Mouse (Mus musculus): ENCODE results near the gene Nat8f3.
"Not testable (repeated sequence)": the region's sequence is repeated elsewhere in the genome, so short reads cannot be mapped to it uniquely, and the experiment has no call there.

Nat8f3 gene

DNA sequence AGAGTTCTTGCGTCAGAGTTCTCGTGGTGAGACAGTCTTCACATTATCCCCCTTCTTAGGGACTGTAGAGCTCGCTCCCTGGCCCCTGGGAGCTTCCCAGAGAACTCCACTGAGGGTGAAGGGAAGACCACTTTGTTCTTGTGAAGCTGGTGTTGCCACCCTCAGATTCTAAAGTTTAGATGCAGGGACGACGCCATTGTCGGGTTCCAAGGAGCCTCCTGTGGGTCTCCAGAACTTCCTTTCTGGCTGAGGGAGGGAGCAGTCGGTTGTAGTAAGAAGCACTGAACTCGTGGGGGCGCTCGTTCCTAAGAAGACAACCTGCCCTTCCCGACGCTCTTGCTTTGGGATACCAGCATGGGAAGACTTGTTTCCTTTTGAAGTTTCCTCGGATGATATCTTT, at the start of gene Nat8f3:
Nat8f3 (minus strand) TSS at position 223 of the 400 bp plus-strand sequence.
- peak; percentile 6 for DNase-seq (ENCODE audit: low read depth, low spot score)

DNA sequence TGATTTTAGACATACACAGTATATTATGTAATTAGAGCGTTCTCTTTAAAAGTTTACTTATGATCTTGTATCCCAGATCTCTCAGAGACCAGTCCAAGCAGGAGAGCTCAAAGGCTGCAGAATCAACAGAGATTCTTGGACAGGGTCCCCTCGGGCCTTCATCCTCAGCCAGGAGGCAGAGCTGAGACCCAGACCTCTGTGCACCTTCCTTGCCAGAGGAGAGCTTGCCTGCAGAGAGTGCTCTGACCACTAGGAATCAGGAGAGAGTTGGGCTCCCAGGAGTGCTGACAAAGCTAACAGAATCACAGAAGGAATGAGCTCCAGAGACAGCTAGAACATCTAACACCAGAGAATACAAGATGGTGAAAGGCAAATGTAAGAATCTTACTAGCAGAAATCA, 47.8 kb upstream of the Nat8f3 start:
- no peak for DNase-seq (ENCODE audit: low read depth, low spot score)

DNA sequence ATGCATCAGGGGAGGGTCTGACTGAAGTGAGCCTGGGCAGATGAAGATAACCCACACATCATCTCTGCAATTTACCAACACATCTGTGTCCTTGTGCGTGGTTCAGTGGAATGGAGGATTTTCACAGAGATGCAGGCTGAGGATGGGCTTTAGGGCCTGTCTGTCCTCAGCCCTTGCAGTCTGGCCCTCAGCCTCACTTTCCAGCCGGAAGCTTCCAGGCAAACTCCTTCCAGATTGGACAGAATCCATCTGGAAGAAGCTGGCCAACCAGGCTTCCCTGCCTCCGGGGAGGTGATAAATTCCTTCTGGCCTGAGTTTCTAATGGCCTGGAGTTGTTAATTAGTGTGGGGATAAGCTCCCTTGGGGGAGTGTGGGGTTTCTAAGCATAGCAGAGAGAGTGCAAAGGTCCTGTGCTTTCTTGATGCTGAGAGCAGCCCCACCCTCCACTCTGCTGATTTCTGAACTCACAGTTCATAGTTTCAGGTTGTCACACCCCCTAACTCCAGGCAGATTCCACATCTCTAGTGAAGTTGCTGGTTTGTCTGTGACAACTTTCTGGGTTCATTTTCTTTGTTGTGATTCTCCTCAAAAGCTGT, 45.5 kb upstream of the Nat8f3 start:
- not testable (repeated sequence) for DNase-seq (ENCODE audit: low read depth, low spot score)

DNA sequence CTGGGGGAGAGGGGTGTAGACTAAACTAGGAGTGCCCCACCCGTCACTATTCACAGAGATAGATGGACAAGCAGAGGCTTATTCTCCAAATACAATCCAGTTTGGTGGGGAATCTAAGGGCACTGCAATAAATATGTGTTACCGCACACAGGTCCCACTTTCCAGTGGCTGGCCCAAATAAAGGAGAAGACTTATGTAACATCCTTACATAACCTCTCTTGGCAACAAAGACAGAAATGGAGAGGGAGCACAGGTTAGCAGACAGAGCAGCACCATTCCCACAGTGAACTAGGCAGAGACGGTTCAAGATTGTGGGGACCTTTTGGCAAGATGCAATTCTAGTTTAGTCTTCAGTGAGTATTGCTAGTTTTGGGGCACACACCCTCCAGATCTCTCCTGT, 45.0 kb upstream of the Nat8f3 start:
- DNase-seq (ENCODE audit: low read depth, low spot score), result not testable (repeated sequence)

DNA sequence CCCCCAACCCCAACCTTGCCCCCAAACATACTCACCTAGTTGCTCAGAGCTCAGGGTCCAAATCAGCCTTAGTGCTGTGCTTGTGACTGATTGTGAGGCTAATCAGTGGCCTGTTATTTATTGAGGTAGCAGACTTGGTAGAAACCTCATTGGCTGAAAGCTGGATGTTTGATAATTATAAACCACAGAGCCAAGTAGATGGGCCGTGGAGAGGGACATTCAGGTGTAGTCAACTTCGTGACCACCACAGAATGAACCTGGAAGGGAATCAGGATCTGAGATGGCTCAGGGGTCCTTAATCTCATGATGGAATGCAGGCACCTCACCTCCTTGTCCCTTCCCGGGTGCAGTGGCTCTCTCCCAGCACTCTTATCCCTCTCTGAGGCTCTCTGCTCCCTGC, 44.2 kb upstream of the Nat8f3 start:
- DNase-seq (ENCODE audit: low read depth, low spot score), result not testable (repeated sequence)

DNA sequence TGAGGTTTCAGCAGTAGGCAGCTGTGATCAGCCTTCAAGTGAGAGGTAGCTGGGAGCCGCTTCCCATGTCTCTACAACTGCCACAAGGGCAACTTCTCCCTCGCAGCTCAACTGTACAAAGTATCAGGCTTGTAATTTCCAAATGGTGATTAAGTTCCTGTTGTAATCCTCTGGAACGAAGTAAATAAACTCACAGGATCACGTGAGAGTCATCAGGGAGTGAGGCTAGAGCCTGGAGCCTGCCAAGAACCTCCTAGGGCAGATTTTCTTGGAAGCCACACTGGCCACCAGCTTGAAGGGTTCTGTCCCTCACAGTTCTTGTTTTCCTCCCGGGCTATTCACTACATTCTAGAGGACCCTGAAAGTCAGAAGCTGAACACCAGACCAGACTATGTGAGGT, 37.6 kb upstream of the Nat8f3 start:
- DNase-seq (ENCODE audit: low read depth, low spot score), result not testable (repeated sequence)

DNA sequence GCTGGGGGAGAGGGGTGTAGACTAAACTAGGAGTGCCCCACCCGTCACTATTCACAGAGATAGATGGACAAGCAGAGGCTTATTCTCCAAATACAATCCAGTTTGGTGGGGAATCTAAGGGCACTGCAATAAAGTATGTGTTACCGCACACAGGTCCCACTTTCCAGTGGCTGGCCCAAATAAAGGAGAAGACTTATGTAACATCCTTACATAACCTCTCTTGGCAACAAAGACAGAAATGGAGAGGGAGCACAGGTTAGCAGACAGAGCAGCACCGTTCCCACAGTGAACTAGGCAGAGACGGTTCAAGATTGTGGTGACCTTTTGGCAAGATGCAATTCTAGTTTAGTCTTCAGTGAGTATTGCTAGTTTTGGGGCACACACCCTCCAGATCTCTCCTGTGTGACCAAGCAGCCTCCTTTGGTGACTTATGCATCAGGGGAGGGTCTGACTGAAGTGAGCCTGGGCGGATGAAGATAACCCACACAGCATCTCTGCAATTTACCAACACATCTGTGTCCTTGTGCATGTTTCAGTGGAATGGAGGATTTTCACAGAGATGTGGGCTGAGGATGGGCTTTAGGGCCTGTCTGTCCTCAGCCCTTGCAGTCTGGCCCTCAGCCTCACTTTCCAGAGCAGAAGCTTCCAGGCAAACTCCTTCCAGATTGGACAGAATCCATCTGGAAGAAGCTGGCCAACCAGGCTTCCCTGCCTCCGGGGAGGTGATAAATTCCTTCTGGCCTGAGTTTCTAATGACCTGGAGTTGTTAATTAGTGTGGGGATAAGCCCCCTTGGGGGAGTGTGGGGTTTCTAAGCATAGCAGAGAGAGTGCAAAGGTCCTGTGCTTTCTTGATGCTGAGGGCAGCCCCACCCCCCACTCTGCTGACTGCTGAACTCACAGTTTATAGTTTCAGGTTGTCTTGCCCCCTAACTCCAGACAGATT, 2.2 kb downstream of the Nat8f3 start:
- not testable (repeated sequence) for DNase-seq (ENCODE audit: low read depth, low spot score)

DNA sequence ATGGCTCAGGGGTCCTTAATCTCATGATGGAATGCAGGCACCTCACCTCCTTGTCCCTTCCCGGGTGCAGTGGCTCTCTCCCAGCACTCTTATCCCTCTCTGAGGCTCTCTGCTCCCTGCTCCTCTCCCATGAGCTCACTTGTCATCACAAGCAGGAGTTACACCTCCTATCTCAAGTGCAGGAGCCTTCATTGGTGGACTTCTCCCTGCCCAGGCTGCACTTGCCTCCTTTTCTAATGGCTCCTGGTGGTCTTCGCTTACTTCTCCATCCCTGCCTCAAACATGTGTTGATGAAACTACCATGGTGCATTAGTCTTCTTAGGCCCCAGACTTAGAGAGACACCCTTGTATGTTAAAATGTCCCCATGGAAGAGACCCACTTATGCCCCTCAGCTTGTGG, 2.9 kb downstream of the Nat8f3 start:
- not testable (repeated sequence) for DNase-seq (ENCODE audit: low read depth, low spot score)

DNA sequence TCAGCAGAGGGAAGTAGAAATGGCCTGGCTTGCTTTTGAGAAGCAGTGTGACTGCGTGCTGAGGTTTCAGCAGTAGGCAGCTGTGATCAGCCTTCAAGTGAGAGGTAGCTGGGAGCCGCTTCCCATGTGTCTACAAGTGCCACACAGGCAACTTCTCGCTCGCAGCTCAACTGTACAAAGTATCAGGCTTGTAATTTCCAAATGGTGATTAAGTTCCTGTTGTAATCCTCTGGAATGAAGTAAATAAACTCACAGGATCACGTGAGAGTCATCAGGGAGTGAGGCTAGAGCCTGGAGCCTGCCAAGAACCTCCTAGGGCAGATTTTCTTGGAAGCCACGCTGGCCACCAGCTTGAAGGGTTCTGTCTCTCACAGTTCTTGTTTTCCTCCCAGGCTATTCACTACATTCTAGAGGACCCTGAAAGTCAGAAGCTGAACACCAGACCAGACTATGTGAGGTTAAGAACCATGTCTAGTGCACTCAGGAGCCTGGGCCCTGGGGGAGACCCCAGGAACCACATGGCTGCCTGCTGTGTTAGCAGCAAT, 9.8 kb downstream of the Nat8f3 start:
- DNase-seq (ENCODE audit: low read depth, low spot score), result not testable (repeated sequence)

DNA sequence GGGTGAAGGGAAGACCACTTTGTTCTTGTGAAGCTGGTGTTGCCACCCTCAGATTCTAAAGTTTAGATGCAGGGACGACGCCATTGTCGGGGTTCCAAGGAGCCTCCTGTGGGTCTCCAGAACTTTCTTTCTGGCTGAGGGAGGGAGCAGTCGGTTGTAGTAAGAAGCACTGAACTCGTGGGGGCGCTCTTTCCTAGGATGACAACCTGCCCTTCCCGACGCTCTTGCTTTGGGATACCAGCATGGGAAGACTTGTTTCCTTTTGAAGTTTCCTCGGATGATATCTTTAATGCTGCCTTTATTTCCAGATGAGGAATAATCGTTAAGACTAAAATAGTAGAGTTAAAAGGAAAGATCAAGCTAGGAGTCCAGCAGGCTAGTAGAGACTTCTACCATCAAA, 52.4 kb downstream of the Nat8f3 start, which contains the start of gene Nat8f7:
Nat8f7 (minus strand) TSS at position 101 of the 400 bp plus-strand sequence.
- DNase-seq (ENCODE audit: low read depth, low spot score), result not testable (repeated sequence)

DNA sequence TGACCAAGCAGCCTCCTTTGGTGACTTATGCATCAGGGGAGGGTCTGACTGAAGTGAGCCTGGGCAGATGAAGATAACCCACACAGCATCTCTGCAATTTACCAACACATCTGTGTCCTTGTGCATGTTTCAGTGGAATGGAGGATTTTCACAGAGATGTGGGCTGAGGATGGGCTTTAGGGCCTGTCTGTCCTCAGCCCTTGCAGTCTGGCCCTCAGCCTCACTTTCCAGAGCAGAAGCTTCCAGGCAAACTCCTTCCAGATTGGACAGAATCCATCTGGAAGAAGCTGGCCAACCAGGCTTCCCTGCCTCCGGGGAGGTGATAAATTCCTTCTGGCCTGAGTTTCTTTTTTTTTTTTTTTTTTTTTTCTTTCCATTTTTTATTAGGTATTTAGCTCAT, 55.9 kb downstream of the Nat8f3 start:
- not testable (repeated sequence) for DNase-seq (ENCODE audit: low read depth, low spot score)

DNA sequence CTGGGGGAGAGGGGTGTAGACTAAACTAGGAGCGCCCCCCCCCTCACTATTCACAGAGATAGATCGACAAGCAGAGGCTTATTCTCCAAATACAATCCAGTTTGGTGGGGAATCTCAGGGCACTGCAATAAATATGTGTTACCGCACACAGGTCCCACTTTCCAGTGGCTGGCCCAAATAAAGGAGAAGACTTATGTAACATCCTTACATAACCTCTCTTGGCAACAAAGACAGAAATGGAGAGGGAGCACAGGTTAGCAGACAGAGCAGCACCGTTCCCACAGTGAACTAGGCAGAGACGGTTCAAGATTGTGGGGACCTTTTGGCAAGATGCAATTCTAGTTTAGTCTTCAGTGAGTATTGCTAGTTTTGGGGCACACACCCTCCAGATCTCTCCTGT, 56.3 kb downstream of the Nat8f3 start:
- DNase-seq (ENCODE audit: low read depth, low spot score), result peak; percentile 3

DNA sequence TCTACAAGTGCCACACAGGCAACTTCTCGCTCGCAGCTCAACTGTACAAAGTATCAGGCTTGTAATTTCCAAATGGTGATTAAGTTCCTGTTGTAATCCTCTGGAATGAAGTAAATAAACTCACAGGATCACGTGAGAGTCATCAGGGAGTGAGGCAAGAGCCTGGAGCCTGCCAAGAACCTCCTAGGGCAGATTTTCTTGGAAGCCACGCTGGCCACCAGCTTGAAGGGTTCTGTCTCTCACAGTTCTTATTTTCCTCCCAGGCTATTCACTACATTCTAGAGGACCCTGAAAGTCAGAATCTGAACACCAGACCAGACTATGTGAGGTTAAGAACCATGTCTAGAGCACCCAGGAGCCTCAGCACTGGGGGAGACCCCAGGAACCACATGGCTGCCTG, 63.6 kb downstream of the Nat8f3 start:
- DNase-seq (ENCODE audit: low read depth, low spot score), result not testable (repeated sequence)
